Mouse (Mus musculus) heart, adult 2 months (tissue): ENCODE measurements around the gene Rassf1.

Source experiments
- CTCF ChIP-seq: fragments of 200-600 bp; IDR thresholded peaks from 2 replicates; pipeline ENCODE4 v1.8.1; 2022; ENCODE audit warnings: antibody characterized with exemption, mild to moderate bottlenecking, moderate library complexity
- EP300 ChIP-seq: fragments of 200-500 bp; IDR thresholded peaks from 2 replicates; pipeline ENCODE4 v1.6.1; 2011; ENCODE audit warnings: low read depth, low read length, control low read depth; ENCODE audit not compliant: insufficient read depth

DNA sequence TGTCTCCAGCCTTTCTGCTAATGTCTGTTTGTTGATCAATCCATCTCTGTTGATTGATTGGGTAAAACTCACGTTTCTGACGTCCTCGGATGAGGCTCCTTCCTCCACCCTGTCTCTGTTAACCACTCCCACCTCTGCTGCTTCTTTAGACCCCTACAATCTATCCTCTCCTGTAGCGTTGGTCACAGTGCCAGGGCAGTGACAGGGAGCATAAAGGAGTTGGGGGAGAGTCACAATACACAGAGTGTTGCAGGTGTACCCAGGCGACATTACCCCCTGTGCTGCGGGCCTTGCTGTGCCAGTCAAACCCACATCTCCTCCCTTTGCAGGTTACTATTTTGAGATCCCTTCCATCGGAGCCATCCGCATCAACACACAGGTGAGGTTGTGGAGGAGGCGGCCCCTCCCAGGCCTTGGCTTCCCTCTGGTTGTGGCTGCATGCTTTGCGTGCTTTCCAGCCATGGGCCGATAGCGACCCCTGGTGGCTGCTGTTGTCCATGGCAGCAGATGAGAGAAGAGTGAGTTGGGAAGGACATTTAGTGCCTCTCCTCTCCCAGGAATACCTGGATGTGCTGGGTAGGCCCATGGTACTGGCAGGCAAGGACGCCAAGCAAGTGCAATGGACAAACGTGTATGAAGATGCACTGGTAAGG is 36.9 kb upstream of the Rassf1 start:
- TF ChIP-seq CTCF (peak; percentile 99; the same call in 1 of the 2 replicates), EP300 (peak; percentile 93)
